Mouse (Mus musculus): Measurements from ENCODE around the gene Srebf2.

Srebf2 gene

DNA sequence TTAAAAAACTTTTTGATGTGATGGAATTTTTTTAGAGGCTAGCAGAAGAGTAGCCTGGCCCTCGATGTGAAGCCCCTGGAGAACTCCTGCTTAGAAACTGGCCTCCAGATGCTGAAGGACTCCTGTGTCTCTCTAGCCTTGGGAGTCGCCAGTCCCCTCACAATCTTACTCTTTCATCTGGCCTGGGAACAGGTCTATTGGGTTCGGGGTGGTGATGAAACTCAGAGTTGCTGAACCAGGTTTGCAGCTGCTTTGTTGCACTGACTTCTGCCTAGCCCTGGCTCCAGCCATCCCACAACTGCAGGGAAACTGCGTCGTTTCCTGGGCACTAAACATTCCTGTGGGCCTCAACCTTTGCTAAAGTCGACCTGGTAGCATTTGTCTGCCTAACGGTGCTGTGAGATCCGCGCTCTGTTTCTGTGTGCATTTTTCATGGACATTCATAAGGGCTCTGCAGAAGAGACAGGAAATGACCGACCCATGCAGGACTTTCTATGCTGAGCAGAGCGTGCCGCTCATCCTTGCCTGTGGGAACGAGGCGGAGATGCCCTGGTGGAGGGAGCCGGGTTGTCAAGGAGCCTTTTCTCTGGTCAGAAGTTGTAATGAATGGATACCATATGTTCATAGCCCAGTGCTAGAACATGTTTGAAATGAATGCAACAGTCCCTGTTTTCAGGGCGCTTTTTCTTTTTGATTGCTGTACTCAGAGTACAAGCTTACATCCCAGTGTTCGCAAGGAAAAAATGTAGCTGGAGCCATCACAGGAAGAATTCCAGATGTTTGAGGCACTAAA, 11.5 kb downstream of the Srebf2 start:
- no peak for DNase-seq

DNA sequence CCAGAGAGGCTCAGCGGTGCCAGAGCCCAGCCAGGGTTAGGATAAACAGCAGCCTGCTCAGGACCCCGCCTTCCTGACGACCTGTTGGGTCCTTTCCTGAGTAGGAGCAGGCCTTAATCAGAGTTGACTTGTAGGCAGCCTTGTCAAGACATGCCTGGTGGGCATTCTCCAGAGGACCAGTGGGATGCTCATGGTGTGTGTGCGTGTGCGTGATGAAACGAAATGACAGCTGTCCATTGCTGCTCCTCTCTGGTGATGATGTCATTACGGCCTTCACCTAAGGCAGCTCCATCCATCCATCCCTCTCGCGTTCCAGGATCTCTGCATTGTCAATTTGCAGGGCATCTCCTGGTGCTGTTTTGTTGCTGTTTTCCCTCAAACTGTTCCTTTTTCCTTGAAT, 12.5 kb downstream of the Srebf2 start:
- no peak for DNase-seq

DNA sequence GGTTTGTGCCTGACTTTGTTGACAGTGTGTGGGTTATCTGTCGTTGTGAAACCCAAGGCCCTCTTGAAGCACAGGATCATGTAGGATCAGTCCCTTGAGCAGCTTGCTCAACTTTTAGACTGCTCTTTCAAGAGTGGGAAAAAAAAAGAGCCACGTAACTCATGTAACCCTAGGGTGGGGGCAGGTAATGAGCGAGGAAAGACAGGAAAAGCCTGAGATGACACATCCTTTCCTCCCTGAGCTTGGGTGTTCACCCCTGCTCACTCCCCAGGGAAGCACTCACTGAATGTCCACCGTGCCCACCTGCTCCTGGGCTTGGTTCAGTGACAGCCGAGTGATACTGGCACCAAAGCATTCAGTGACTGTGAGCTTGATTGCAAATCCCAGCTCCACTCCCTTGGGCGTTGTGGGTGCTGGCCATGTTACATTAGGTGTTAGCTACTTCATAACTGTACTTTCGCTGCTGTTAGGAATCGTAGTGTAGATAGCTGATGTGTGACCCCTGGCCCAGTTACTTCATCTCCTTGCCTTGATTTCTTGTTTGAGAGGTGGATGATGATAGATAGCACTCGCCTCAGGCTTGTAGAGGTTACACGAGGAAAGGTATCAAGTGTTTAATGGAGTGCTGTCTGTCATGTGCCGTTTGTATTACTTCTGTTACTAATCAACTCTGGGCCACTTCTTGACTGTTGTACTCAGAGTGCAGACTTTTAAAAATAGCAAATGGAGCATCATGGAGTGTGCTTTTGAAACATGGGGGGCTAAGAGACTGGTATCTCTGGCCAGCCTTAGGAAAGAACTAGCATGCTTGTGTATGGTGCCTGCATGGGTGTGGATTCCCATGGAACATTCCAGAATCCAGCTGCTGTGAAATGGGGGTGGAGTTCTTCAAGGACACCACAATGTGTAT, 14.0 kb downstream of the Srebf2 start:
- no peak for DNase-seq

DNA sequence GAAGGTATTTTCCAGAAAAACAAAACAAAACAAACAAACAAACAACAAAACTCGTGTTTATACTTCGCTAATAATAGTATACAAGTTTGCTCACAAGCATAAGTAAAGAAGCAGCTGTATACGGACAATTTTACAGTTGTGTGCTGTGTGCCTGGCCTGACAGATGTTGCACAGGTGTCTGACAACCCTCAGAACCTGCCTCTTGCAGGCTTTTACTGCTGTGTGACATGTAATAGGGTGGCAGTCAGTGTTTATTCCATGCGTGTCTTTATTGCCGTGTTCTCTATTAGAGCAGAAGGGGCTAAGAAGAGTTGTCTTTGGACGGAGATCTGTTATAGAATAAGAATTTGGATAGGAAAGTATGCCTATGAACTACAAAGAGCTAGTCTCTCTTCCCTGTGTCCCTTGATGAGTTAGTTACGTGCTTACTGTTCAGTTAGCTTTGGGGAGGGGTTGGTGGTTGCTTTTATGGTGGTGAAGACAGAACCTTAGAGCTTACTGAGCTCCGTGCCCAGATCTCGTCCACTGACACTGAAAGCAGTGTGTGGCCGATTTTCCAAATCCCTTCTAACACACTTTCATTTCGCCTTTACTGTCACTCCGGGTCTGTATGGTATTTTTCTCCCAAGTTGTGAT, 15.1 kb downstream of the Srebf2 start:
- no peak for DNase-seq

DNA sequence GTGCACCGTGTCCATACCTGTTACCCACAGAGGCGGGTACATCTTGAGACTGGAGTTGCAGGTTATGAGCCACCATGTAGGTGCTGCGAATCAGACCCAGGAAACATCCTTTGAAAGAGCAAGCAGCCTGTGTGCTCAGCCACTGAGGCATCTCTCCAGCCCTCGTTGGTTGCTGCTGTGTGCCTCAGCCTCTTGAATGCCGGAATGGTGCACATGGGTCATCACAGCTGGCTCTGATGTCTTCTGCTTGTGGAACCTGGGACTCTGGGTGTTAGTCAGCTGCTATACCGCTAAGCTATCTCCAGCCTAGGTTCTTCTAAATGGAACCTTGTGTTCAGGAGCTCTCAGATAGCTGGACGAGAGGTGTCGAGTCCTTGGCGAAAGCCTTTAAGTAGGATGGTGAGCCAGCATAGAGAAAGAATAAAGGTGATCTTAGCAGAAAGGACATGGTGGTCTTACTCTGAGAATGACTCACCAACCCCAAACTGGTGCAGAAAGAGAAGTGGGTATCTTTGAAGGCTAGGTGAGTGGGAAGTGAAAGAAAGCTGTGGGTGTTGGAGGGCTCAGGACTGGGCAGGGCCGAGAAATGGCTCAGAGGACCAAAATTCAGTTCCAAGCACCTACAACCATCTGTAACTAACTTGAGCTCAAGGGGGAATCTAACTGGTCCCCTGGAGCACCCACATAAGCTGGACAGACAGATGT, 16.5 kb downstream of the Srebf2 start:
- no peak for DNase-seq

DNA sequence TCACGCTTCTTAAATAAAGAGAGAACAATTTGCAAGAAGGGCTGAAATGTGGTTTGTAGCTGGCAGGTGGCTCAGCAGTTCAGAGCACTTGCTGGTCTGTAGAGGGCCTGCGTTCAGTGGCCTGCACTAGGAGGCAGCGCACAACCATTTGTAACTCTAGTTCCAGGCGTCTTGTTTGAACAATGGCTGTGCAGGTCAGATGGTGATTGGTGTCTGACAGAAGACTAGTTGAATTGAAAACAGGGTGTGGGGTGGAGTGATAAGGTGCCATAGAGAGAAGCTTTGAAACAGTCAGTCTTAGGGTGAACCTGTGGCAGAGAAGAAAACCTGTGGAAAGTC, 17.0 kb downstream of the Srebf2 start:
- no peak for DNase-seq

DNA sequence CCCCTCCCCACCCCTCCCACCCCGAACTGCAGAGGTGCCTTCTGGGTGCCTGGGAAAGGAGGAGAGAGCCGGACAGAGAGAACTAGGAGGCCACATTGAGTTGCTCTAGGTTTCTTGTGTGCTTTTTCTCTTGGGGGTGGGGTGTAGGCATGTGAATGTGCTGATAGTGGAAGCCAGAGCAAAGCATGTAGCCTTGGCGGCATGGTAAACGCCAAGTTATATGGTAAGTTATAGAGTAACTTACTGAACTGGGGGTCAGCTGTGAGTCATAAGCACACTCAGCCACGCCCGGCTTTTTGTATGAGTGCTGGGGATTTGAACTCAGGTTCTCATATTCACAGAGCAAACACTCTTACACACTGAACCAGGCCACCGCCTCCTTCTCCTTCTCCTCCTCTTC, 17.5 kb downstream of the Srebf2 start:
- DNase-seq, result no peak

DNA sequence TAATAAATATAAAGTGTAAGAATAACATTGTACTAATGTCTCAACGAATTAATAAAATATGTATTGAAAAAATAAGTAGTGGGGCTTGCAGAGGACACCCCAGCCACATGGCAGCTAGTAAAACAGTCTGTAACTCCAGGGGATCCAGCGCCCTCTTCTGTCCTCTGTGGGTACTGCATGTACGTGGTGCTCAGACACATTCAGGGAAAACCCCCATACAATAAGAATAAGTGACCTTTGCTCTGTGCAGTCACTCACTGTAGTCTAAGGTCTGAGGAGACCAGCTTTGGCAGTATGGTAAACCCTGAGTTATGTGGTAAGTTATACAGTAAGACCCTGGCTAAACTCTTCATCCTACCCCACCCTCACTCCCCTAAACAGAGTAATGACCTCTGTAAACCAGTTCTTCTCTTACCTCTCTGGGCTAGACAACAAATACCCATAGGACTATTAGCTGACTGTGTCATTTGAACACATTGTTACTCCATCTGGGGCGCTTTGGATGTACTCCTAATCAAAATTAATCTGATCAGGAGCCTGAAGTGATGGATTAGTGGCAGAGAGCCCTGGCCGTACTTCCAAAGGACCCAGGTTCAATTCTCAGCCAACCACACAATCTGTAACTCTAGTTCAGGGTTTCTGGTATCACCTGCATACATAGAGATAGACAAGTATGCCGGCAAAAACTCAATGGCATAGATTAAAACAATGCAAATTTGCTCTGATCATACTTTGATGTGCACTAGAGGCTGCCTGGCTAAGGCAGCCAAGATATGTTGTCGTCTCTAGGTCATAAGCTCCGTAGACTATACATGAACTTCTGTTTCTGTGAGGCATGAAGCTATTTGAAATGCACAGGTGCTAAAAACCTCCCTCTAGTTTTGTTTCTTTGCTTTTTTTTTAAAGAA, 18.6 kb downstream of the Srebf2 start:
- peak; percentile 87 for DNase-seq

DNA sequence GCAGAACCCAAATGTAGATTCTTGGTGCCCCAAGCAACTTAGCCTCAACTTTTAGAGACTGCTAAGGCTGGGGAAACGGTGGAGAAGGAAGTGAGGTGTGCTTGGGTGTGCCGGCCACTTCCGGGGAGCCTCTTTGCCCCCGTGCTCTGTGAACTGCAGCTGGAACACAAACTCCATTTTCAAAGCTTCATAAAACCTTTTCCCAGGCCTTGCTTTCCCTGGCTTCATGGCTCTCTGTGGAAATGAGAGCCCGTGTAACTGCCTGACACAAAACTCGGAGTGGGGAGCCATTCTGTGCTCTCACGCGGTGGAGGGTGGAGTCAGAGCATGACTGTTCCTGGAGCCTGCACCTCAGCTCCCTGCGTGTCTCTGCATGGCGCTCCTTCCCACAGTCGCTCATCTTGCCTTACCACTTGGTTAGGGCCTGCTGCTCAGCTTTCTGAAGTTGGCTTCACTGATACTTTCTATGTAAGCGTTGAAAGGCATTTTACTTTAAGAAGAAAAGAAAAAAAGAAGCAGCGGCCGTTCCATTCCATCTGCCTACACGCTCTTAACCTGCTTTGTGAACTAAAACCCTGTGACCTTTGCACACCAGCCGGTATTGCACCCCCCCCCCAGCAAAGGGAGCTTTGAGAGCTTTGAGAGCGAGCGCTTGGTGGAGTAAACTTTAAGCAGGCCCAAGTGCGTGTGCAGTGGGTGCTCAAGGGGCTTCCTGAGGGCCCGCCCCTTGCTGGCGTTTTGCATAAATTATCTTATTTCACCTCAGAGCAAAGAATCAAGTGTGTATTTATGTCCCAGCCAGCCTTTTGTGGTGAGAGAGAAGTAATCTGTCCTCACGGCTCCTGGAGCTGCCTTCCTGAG, 19.5 kb downstream of the Srebf2 start:
- DNase-seq, result no peak

DNA sequence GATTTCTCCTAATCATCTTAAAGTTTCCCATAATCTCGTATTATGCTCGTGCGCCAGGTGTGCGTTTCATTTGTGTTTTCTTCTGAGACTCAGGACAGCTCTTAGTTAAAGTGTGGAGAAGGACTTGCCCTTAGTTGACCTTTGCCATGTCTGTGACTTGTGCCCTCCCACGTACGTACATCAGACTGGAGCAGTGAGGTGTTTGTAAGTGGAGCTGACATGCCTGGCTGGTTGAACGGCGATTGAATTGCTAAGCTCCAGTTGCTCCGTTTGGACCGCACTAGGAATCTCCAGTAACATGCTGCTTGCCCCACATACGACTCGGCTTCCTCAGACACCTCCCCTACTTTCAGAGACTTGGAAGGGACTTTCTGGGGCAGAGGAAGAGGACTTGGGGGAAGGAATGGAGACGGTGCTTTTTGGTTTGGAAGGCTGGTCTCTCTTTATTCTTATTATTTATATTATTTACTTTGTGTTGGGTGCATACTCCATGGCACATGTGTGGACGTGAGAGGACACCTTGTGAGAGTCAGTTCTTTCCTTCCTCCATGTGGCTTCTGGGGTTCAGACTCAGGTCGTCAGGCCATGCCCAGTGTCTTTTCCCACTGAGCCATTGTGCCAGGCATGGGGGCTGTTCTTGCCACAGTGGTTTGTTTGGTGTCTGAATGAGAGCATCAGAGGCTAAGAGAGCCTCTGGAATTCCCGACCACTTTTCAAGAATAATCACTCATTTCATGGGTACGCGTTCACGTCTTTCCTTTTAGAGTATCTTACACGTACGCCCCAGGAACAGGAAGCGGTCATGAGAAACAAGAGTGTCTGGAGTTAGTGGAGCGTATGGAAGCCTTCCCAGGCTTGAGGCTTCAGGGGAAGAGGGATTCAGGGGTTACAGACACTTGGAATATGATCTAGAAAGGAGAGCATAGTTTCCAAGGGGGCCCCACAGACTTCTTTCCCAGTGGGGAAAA, 20.5 kb downstream of the Srebf2 start:
- no peak for DNase-seq

DNA sequence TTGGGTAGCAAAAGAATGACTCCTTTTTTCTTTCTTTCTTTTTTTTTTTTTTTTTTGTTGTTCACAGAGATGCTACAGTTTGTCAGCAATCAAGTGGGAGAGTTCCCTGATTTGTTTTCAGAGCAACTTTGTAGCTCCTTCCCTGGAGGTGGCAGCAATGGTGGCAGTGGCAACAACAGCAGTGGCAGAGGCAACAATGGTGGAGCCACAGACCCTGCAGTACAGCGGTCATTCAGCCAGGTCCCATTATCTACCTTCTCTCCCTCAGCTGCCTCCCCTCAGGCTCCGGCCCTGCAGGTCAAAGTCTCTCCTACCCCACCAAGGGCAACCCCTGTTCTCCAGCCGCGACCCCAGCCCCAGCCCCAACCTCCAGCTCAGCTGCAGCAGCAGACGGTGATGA, 22.7 kb downstream of the Srebf2 start:
- no peak for DNase-seq

DNA sequence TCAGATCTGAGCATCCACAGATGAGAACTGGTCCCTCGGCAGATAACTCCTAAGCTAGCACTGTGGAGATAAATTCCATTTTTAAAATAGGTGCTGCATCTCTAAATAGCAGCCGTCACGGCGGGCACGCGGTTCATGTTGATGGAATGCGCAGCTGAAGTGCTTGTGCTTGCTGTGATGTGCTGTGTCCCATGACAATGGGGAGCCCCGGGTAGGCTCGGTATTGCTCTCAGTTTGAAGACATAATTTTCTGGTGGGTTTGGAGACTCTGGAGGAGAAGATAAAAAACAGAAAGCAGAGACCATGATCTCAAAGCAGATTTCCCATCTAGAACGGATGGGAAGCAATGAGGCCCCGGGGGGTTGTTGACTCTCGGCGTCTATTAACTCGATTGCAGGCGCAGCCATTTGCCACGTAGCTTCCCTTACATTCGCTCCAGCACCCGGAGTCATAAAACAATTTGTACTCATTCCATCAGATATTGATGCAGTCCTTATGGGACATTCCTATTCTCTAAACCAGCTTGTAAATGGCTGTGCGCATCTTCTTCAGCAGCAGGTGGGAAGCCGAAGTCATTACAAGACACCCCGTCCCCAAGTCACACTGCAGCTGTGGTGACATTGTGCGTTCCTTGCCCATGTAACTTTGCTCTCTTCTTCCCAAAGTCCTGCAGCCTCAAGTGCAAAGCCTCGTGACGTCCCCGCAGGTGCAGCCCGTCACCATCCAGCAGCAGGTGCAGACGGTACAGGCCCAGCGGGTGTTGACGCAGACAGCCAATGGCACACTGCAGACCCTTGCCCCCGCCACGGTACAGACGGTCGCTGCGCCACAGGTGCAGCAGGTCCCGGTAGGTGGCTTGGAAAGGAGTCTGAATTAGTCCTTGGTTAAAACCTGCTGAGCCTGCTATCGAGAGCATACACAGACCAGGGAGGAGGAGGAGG, 23.7 kb downstream of the Srebf2 start:
- peak; percentile 71 for DNase-seq

DNA sequence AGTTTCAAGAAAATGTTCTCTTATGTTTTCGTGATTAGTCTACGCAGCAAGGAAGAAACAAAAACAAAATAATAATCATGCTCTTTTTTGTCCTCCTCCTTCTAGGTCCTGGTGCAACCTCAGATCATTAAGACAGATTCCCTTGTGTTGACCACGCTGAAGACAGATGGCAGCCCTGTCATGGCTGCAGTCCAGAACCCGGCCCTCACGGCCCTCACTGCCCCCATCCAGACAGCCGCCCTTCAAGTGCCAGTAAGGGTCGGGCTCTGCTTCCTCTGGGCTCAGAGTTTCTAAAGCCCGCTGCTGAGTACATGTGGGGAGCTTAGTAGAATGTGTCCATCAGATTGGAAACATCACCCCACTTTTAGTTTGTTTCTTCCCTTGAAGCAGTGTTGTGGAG, 25.7 kb downstream of the Srebf2 start:
- DNase-seq, result peak; percentile 74

DNA sequence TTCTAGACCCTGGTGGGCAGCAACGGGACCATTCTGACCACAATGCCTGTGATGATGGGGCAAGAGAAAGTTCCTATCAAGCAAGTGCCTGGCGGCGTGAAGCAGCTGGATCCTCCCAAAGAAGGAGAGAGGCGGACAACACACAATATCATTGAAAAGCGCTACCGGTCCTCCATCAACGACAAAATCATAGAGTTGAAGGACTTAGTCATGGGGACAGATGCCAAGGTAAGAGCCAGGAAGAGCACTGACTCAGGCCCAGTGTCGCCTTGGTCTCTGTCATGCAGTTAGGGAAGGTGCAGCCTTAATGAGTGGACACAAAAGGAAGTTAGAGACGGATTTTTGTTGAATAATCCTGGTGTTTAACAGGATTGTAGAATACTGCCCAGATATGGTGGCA, 28.1 kb downstream of the Srebf2 start:
- no peak for DNase-seq

DNA sequence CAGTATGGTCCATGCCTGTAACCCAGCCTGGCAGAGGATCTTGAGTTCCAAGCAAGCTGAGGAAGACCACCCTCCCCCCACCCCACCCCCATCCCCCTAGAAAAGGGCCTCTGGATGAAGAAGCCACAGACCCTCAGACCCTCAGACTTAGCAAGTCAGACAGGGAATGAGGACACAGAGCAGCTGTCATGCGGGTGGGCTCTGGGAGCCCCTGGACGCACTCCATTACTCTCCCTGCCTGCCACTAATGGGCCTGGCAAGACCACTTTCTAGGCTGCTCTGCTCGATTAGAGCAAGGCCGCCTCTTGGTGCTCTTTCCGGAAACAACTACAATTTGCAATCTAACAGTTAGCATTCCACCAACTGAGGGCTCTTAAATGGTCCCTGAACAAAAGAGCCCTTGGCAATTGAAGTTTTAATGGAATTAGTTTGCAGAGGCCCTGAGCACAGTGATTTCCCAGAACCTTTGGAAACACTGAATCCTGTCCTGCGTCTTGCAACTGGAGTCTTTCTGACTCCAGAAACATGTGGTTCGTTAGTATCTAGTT, 30.8 kb downstream of the Srebf2 start:
- no peak for DNase-seq

DNA sequence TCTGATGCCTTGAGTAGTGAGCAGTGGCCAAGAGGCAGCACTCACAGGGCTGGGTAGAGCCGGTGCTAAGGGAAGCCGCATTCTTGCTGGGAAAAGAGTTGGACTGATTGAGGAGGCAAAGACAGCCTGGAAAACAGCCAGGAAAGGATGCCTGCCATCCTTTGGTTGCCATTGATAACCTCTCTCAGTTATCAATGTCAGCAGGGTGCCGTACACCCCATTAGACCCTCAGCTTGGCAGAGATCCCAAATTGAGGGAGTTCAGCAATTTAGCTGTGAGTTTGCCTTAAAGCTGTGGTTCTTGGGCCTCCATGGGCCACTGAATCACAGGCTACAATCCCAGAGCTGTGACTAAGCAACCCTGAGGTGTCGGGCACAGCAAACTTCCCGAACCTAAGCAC, 34.1 kb downstream of the Srebf2 start:
- no peak for DNase-seq

DNA sequence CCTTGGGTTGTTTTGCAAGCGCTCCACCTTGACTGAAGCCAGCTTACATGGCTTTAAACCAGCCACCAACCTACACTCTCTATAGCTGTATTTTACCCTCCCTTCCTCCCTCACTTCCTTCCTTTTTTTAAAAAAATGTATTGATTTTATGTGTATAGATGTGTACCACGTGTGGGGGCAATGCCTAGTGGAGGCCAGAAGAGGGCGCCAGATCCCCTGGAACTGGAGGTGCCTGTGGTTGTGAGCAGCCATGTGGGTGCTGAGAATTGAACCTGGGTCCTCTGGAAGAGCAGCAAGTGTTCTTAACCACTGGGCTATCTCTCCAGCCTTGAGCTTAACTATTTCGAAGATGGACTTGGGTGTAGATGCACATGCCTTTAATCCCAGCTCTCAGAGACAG, 35.3 kb downstream of the Srebf2 start:
- no peak for DNase-seq

DNA sequence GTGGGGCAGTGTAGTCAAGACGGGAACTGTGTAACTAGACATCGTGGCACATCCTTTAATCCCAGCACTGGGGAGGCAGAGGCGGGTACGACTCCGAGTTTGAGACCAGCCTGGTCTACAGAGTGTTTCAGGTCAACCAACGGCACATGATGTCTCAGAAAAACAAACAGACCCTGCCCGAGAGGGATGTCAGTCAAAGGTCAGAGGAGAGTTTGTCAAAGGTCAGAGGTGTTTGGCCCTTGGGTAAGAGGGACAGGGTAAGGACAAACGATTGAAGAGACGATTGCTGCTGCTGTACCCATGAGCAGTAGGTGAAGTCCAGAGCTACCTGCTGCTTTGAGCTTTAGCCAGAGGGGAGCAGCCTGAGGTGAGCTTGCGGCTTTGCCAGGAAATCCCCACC, 36.6 kb downstream of the Srebf2 start:
- DNase-seq, result no peak
